Mouse (Mus musculus) embryo, embryonic 11.5 days (tissue): ENCODE measurements around the gene Paxx.

ENCODE experiments used
- DNase-seq: peaks from one replicate; pipeline ENCODE4 v3.0.0-alpha.2; 2012; ENCODE audit warnings: low read depth, low spot score

Paxx gene

GRCm38 (mm10) chr2:25460551-25461309 is at the start of gene Paxx:
TSS of gene Paxx (minus strand) at chr2:25461094.
- DNase-seq = peak; percentile 86

DNA sequence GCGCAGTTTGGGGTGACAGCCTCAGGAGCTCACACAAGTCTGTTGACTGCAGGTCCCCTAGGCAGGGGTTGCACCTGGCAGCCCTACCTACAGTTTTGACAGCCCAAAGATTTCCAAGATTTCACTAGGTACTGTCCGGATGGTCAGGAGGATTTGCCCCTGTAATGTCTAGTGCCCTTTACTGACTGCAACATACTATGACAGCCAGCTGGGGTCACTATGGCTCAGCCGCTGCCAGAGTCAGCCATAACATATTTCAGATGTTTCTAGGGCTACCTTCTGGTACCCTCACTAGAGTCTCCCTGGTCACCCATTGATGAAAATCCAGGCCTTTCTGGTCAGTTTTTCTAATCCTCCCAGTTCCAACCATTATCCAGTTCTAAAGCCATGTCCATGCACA is 49.0 kb upstream of the Paxx start:
- no peak for DNase-seq

DNA sequence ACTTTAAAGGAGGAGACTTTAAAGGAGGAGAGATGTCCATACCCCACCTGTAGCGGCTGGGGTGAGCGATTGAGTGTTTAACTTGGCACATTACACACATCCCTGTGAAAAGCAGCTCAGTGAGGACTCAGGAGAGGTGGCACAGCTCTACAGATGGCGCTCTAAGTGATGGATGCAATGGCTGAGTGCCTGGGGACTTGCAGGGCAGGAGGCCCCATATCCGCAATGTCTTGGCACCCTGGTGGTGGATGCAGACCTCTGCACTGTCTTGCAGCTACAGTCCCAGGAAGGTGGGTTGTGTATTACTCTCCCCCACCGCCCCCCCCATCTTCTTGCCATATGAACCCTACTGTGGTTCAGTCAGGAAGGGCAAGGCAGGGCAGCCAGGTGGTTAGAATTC is 46.1 kb upstream of the Paxx start:
- no peak for DNase-seq

GRCm38 (mm10) chr2:25505860-25506259 is 45.0 kb upstream of the Paxx start:
- DNase-seq = no peak

- DNase-seq = no peak
Observed at GRCm38 (mm10) chr2:25505000-25505399, 44.1 kb upstream of the Paxx start.

- DNase-seq = no peak
Observed at GRCm38 (mm10) chr2:25504538-25504937, 43.6 kb upstream of the Paxx start.

GRCm38 (mm10) chr2:25502726-25503125 is 41.8 kb upstream of the Paxx start:
- DNase-seq = no peak

GRCm38 (mm10) chr2:25501593-25502486 is 40.9 kb upstream of the Paxx start, which contains the start of gene C8g:
TSS of gene C8g (minus strand) at chr2:25501719.
- no peak for DNase-seq

GRCm38 (mm10) chr2:25500576-25501405 is 39.9 kb upstream of the Paxx start, which contains the start of gene Fbxw5:
TSS of gene Fbxw5 (plus strand) at chr2:25500750.
- peak; percentile 94 for DNase-seq

GRCm38 (mm10) chr2:25500071-25500575 is 39.2 kb upstream of the Paxx start:
- DNase-seq = no peak

- DNase-seq = no peak
Observed at GRCm38 (mm10) chr2:25498622-25499478, 38.0 kb upstream of the Paxx start.

DNA sequence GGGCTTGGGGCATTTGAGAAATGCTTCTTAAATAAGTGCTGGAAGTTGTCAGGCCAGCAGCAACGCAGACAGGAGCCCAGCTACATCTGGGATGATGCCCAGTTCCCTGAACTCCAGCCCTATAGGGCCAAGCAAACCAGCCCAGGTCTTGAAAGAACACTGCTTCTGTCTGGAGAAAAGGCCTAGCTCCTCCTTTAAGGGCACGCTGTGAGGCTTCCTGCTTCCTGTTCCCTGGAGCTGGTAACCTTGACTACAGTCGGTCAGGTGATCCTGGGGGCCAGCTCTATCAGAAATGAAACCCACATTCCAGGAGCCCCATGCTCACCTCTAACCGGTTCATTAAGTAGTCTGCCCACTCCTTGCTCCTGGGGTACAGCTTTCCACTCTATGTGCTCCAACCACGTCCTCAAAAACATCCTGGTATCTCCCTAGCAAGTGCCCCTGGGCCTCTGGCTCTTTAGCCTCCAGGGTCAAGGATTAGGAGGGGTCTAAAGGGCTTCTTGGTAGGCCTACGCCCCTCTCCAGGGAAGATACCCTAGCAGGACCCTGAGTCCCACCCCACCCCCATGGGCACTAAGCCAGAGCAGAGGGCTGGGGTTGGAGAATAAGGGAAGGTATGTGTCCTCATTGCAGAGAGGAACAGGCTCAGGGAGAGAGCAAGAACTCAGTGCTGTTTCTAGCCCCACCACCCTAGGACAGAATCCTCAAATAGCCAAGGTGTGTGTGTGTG is 37.1 kb upstream of the Paxx start:
- DNase-seq = no peak

- DNase-seq = no peak
Observed at GRCm38 (mm10) chr2:25496462-25496861, 35.6 kb upstream of the Paxx start.

DNA sequence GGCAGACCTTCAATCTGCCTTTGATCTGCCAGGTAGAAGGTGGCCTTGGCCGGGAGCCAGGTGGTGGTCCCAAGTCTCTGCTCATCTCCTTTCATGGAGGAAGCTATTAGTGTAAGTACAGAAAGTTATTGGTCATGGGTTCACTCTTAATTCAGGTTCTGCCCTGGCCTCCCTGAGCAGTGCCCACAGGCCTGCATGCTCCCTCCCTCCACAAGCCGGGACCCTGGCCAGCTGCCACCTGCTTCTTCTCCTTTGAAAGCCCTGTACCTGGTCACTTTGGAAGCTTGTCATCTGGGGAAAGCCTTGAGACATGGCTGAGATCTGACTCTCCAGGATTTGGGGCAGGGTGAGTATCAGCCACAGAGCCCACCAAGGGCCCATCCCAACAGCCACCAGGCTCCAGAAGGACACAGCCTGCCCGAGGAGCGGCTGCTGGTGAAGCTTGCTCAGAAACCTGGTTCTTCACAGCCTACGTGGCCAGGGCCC is 32.6 kb upstream of the Paxx start, which contains the start of gene Lcn12:
TSS of gene Lcn12 (minus strand) at position 436 of the 486 bp plus-strand sequence.
- no peak for DNase-seq

- no peak for DNase-seq
Observed at GRCm38 (mm10) chr2:25492988-25493387, 32.1 kb upstream of the Paxx start.

DNA sequence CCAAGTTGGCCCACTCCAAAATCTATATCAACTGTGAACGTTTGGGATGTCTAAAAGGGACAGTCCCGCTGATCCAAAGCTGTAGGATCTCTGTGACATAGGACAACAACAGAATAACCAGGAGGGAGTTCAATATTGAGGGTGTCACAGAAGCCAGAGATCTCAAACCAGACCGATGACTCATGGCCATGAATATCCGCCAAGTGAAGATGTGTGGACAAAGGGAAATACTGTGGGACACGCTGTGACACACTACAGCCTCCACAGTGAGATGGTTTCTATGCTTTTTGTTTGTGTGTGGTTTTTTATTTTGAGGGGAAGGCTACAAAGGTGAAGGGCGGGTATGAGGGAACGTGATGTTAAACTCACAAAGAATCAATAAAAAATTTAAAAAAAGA is 27.8 kb upstream of the Paxx start:
- no peak for DNase-seq

- no peak for DNase-seq
Observed at GRCm38 (mm10) chr2:25487965-25488670, 27.2 kb upstream of the Paxx start.

DNA sequence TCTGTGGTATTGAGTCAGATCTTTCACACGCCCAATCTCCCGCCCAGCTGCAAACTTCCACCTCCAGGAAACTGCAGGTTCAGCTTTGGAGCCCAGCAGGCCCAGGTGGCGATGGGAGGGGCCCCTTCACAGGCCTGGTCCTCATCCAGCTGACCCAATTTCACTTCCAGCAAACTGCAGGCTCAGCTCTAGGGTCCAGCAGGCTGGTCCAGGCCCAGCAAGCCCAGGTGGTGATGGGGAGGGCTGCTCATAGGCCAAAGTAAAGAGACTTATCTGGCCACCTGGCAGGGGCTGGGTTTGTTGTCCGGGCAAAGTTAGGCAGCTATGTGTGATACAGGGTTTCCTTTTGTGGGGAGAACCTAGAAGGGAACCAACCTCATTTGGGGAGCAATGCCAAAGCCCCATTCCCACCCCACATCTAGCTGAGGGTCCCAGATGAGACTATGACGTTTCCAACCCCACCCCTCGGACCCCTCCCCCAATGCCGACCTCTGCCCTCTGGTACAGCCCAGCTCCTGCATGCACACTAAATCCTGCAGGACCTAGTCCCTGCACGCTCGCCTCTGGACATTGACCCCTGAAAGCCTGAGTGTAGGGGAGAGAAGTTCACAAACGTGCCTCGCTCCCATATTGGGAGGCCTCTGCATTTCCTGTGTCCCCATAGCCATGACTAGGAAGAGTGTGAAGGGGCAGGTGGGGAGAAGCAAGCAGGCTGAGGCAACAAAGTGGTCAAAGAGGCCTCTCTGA is 24.2 kb upstream of the Paxx start:
- no peak for DNase-seq
